Mouse (Mus musculus) B cell, adult (primary cell): Measurements from ENCODE around the gene Zfp27. TPM values are rescaled to one million over a fixed set of nuclear protein-coding genes. Genes with fewer than 3 reads are reported as not detected.

Experiments used
- total RNA-seq: library from RNA; stranded (reverse); gene quantifications from 4 replicates; pipeline ENCODE4 v1.2.4, GENCODE M21; 2023; ENCODE audit not compliant: inconsistent age

Zfp27 gene
- 8.0 to 14.8 TPM (median 9.0 TPM) in 4 replicates for total RNA-seq

DNA sequence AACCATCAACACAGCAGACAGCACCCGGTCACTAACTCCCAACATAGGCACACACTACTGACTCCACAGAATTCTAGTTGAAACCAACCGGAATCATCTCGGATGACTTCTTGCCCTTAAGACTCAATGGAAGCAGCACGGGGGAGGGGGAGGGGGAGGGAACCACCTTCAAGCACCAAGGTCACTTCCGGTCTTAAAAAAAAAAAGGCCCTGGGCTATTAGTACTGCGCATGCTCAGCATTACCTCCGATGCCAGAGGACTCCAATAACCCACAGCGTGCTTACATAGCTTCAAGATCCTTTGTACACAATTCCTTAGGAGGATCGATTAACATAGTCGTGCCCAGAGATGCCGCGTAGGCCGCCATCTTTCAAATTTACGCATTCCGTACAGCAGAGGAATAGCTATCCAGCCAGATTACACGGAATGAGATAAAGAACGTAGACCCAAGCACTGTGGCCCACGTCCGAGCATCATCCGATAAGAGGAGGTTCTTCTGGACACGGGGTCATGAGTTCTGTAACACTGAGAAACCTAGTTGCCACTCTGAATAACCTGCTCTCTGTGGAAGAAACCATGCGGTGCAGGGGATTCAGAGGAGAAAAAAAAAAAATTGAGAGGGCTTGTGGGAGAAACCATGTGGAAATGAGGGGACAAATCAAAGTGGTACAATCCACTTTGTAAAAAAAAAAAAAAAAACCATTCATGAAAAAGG lies at the start of gene Zfp27:
Zfp27 (minus strand) TSS at position 607 of the 716 bp plus-strand sequence.

GRCm38 (mm10) chr7:29953513-29954401 lies 47.4 kb upstream of the Zfp27 start, which contains the start of gene Zfp74:
Zfp74 (minus strand) TSS chr7:29954089.

GRCm38 (mm10) chr7:29908130-29908950 lies 2.0 kb upstream of the Zfp27 start, which contains the start of gene Zfp383:
Zfp383 (plus strand) TSS chr7:29908223.

GRCm38 (mm10) chr7:29859532-29860517 lies 46.5 kb downstream of the Zfp27 start, which contains the start of gene Zfp420:
Zfp420 (plus strand) TSS chr7:29859979.

GRCm38 (mm10) chr7:29853219-29853842 lies 53.0 kb downstream of the Zfp27 start, which contains the start of gene Zfp940:
Zfp940 (minus strand) TSS chr7:29853669.

Other genes with a start within 250 kb of the Zfp27 start
- not detected in 4 replicates for gene Catsperg2, start 179.5 kb downstream of the Zfp27 start, total RNA-seq
- 18.1 to 20.5 TPM (median 19.4 TPM) in 4 replicates for gene Zfp84, start 138.0 kb downstream of the Zfp27 start, total RNA-seq
- gene Zfp30, start 122.6 kb downstream of the Zfp27 start, total RNA-seq, result 0.57 to 0.80 TPM (median 0.68 TPM) in 4 replicates
- 10.4 to 13.1 TPM (median 12.4 TPM) in 4 replicates for gene Zfp790, start 90.5 kb downstream of the Zfp27 start, total RNA-seq
- gene Zfp940, start 52.9 kb downstream of the Zfp27 start, total RNA-seq, result 5.2 to 8.2 TPM (median 7.2 TPM) in 4 replicates
- gene Zfp420, start 46.6 kb downstream of the Zfp27 start, total RNA-seq, result 12.7 to 14.2 TPM (median 13.4 TPM) in 4 replicates
- gene Zfp383, start 1.7 kb upstream of the Zfp27 start, total RNA-seq, result 4.3 to 5.7 TPM (median 5.1 TPM) in 4 replicates
- 8.4 to 17.9 TPM (median 11.8 TPM) in 4 replicates for gene Zfp74, start 47.5 kb upstream of the Zfp27 start, total RNA-seq
- gene Zfp568, start 77.4 kb upstream of the Zfp27 start, total RNA-seq, result 17.9 to 25.3 TPM (median 22.4 TPM) in 4 replicates
- gene Zfp14, start 144.8 kb upstream of the Zfp27 start, total RNA-seq, result 3.1 to 4.9 TPM (median 4.0 TPM) in 4 replicates
- gene Zfp82, start 166.3 kb upstream of the Zfp27 start, total RNA-seq, result 4.2 to 7.9 TPM (median 5.0 TPM) in 4 replicates
- not detected in 4 replicates for gene Gm26920, start 183.8 kb upstream of the Zfp27 start, total RNA-seq
- 5.3 to 7.5 TPM (median 5.8 TPM) in 4 replicates for gene Zfp566, start 184.0 kb upstream of the Zfp27 start, total RNA-seq
- gene Zfp260, start 188.2 kb upstream of the Zfp27 start, total RNA-seq, result 23.6 to 31.7 TPM (median 26.5 TPM) in 4 replicates
- gene Zfp382, start 215.4 kb upstream of the Zfp27 start, total RNA-seq, result 14.6 to 20.9 TPM (median 16.3 TPM) in 4 replicates